Mouse (Mus musculus): Measurements from ENCODE around the gene Tmc5.

The Tmc5 gene

DNA sequence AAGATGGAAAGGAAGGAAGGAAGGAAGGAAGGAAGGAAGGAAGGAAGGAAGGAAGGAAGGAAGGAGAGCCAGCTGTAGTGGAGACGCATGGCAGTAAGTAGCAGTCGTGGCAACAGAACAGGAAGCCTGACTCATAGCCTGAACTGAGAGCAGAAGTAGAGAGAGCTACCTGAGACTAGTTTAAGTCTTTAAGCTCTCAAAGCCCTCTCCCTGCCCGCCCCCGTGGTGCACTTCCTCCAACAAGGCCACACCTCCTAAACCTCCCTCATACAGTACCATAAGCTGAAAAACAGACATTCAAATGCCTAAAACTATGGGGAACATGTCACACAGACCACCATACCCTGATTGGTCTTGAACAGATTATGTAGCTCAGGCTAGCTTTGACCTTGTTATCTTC, 40.4 kb downstream of the Tmc5 start:
- TF ChIP-seq GATA4 (IDR thresholded peaks at IDR 0.05; ENCODE audit: insufficient replicate concordance, low read length): no peak

DNA sequence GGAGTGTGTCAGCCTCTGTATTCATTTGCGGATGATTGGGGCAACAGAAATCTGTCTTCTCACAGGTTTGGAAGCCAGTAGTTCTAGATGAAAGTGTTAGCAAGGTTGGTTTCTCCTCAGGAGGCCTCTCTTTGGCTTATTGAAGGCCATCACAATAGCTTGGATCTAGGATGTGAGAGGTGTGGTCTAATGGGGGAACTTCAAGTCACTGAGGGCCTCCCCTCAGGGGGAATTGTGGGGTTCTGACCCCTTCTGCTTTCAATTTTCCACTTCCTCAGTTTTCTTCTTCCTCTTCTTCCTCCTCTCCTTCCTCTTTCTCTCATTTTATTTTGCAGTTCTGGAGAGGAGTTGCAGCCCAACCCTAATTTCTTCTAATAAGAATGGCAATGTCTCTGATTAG, 49.1 kb downstream of the Tmc5 start:
- no peak for TF ChIP-seq GATA4 (IDR thresholded peaks at IDR 0.05; ENCODE audit: insufficient replicate concordance, low read length)

DNA sequence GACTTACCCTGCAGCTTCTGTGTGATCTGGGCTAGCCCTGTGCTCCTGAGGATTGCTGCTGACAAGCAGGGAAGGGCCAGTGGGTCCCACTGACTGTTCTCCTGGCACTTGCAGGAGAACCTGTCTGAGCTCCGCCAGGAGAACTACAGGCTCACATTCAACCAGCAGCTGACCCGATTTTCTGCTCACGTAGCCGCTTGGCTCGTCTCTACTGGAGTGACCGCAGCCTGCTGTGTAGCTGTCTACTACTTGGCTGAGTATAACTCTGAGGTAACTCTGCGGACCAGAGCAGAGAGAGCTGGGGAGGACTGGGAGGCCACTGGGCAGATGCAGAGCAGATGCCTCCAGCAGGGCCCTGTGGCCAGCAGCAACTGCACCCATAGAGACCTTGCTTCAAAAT, 52.2 kb downstream of the Tmc5 start:
- TF ChIP-seq GATA4 (IDR thresholded peaks at IDR 0.05; ENCODE audit: insufficient replicate concordance, low read length): no peak

DNA sequence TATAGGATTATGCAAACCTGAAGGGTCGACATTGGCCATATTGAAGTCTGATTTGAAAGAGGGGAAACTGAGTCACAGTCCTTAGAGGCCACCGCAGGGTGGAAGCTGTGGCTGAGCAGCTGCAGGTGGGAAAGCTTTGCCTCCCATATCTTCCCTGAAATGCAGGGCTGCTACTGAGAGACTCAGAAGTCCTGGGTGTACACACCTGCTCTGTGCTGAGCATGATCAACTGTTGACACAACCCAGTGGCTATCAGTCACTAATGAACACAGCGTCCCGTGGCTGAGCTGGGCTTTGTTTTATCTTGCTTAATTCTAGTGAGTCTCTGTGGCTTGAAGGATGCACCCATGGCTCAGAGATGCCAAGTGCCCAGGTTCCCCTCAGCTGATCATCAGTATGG, 53.0 kb downstream of the Tmc5 start:
- no peak for TF ChIP-seq GATA4 (IDR thresholded peaks at IDR 0.05; ENCODE audit: insufficient replicate concordance, low read length)

- no peak for TF ChIP-seq GATA4 (IDR thresholded peaks at IDR 0.05; ENCODE audit: insufficient replicate concordance, low read length)
These were observed 53.8 kb downstream of the Tmc5 start for GRCm38 (mm10) chr7:118650891-118651290.

DNA sequence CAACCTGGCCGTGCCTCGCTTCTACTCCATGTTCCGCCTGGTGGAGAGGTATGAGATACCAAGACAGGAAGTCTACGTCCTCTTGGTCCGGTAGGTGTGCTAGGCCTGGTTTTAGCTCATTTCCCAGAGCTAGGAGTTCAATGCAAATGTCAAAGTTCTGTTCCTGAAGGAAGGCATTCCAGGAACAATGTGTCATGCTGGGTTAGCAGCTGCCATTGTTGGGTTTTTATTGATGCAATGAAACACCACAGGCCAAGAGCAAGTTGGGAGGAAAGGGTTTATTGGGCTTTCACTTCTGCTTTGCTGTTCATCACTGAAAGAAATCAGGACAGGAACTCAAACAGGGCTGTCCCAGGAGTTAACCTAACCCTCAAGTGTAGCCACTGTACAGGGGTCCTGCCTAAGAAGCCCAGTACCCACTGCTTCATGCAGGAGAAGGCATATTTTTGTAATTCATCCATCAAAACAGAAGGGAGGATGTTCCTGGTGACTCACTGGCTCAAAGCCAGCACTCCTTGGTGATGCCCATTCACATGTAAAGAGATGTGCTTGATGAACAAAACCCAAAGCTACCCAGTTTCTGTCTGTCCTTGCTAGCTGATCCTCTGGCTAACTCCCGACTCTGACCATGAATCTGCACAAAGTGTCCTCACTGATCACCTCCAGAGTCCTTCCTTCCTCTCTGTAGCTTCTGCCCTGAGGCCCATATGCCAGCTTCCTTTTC, 55.6 kb downstream of the Tmc5 start:
- no peak for TF ChIP-seq GATA4 (IDR thresholded peaks at IDR 0.05; ENCODE audit: insufficient replicate concordance, low read length)

- no peak for TF ChIP-seq GATA4 (IDR thresholded peaks at IDR 0.05; ENCODE audit: insufficient replicate concordance, low read length)
These were observed 59.6 kb downstream of the Tmc5 start for GRCm38 (mm10) chr7:118656730-118657129.

DNA sequence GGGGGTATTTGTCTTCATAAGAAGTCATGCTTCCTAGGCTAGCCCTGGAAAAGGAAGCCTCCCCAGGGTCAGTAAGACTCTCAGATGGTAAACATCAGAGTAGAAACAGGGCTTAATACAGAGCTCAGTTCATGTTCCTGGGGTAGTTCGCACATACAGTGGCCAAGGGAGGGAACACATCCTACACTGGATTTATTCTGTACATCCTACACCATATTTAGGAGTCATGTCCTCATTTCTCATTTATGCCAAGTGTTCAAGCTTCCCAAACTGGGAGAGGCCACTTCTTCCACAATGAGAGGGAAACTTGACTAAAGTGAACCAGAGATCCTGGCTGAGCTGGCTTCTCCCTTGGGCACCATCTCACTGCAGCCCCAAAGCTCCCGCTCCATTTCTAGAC, 70.7 kb downstream of the Tmc5 start:
- TF ChIP-seq GATA4 (IDR thresholded peaks at IDR 0.05; ENCODE audit: insufficient replicate concordance, low read length): no peak

- TF ChIP-seq GATA4 (IDR thresholded peaks at IDR 0.05; ENCODE audit: insufficient replicate concordance, low read length): no peak
These were observed 73.0 kb downstream of the Tmc5 start for GRCm38 (mm10) chr7:118670142-118670541.

GRCm38 (mm10) chr7:118676826-118677225, 79.7 kb downstream of the Tmc5 start:
- no peak for TF ChIP-seq GATA4 (IDR thresholded peaks at IDR 0.05; ENCODE audit: insufficient replicate concordance, low read length)

DNA sequence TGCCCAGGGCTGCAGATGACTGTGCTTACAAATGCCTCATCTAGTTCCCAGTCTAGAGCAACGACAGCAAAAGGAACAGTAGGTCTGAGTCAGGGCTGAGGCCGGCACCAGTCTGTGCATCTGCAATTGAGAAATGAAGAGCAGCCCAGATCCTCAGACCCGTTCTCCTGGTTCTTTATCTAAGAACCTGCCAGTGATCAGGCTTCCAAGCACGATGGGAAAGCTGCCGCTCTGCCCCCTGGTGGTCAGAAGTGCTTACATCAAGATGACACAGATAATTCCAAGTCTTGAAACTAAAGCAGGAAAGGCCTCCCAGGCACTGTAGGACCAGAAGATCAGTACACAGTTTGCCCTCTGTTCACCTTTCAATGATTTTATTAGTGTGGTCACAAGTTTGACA, 91.1 kb downstream of the Tmc5 start:
- no peak for TF ChIP-seq GATA4 (IDR thresholded peaks at IDR 0.05; ENCODE audit: insufficient replicate concordance, low read length)

GRCm38 (mm10) chr7:118689088-118689487, 92.0 kb downstream of the Tmc5 start:
- TF ChIP-seq GATA4 (IDR thresholded peaks at IDR 0.05; ENCODE audit: insufficient replicate concordance, low read length): no peak

DNA sequence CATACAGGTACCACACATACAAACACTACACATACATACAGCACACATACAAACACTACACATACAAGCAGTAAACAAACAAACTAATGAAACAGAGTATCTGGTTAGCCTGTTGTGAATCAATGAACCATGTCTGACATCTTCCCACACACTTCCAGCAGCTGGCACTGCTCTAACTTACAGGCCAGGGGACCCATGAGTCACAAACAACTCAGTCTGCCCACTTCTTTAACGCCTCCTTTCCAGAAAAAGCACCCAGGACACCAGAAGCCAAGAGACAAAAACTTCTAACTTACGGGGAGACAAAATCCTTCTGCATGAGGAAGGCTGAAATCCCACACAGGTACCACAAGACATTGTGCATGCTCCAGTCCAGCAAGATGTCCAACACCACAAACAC, 94.2 kb downstream of the Tmc5 start:
- TF ChIP-seq GATA4 (IDR thresholded peaks at IDR 0.05; ENCODE audit: insufficient replicate concordance, low read length): no peak

GRCm38 (mm10) chr7:118696146-118696545, 99.0 kb downstream of the Tmc5 start:
- TF ChIP-seq GATA4 (IDR thresholded peaks at IDR 0.05; ENCODE audit: insufficient replicate concordance, low read length): no peak

- TF ChIP-seq GATA4 (IDR thresholded peaks at IDR 0.05; ENCODE audit: insufficient replicate concordance, low read length): no peak
These were observed 100.1 kb downstream of the Tmc5 start for GRCm38 (mm10) chr7:118697168-118697567.

- no peak for TF ChIP-seq GATA4 (IDR thresholded peaks at IDR 0.05; ENCODE audit: insufficient replicate concordance, low read length)
These were observed 101.8 kb downstream of the Tmc5 start for GRCm38 (mm10) chr7:118698882-118699281.

DNA sequence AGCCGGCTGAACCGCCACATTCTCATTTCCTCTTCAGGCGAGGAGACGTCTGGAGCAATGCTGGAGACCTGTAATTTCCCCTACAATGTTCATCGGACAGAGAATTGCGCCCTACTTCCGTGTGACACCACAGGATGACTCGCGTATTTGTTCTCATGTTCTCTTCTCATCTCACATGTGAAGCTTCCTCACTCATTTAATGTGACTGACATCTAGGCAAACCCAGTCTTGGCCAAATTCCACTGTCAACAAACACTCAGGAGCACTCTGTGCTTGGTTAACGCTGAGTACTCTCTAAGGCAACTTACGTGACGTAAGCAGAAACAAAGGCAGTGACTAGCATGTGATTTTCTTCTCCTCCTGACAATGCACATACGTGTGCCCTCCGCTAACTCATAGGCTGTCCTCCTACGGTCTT, 106.1 kb downstream of the Tmc5 start:
- TF ChIP-seq GATA4 (IDR thresholded peaks at IDR 0.05; ENCODE audit: insufficient replicate concordance, low read length): no peak

All from liver, adult (tissue).